In genomic region chr9:30936674-30937438, GRCm38 (mm10) we compare ENCODE assay signal across 8 mouse cellular contexts. TPM values are rescaled to one million over a fixed set of nuclear protein-coding genes. Genes with fewer than 3 reads are reported as not detected.
DNase-seq lines count a peak whose midpoint lies in the region; ATAC-seq lines count a peak whose summit lies in the region.

No protein-coding gene starts in this region.

- 37% methylated on average over 9 of the region's 9 CpGs for WGBS in midbrain, embryonic 16.5 days

- peaks cover 2% of the 10 kb centered on the region for H3K4me1 ChIP-seq in midbrain, embryonic 16.5 days (ENCODE audit: control insufficient read depth, insufficient read depth, low read length)

- H3K27me3 ChIP-seq in midbrain, embryonic 16.5 days (ENCODE audit: control insufficient read depth, insufficient read depth, low read depth, low read length): peaks cover 14% of the 10 kb centered on the region

- peak; percentile 81 for ATAC-seq in midbrain, embryonic 16.5 days

- DNase-seq in heart, adult 18-20 months: peak; percentile 34 to 75
- no peak for DNase-seq in heart, adult 11 months
- peak; percentile 9 for DNase-seq in MN1 (ENCODE audit: low spot score)
- peak; percentile 54 for DNase-seq in embryo, embryonic 9.5 days (ENCODE audit: extremely low spot score)
- DNase-seq in heart, postnatal 10 days: peak; percentile 66 to 81
- DNase-seq in layer of hippocampus, postnatal 14 days (ENCODE audit: low spot score in 2 of 2): peak; percentile 46 to 74
- no peak for DNase-seq in spleen, adult 12 weeks (ENCODE audit: low spot score)

- no peak overlapping the region for H3K27ac ChIP-seq in midbrain, embryonic 16.5 days (ENCODE audit: low read length)

- intact Hi-C loops in heart, postnatal 10 days (cut with DNase I): loop anchor here (1.0 kb wide), 2 partner anchors 374 to 457 kb away; no protein-coding TSS in a partner anchor

- no peaks in the 10 kb centered on the region for H3K9me3 ChIP-seq in midbrain, embryonic 16.5 days (replicated peaks; ENCODE audit: control insufficient read depth, low read length, poor library complexity, severe bottlenecking)

- H3K9ac ChIP-seq in midbrain, embryonic 16.5 days (ENCODE audit: low read depth, low read length): no peak overlapping the region

- H3K4me3 ChIP-seq in midbrain, embryonic 16.5 days (ENCODE audit: low read depth, low read length): no peak overlapping the region

- no peaks in the 10 kb centered on the region for H3K36me3 ChIP-seq in midbrain, embryonic 16.5 days (ENCODE audit: control insufficient read depth, insufficient read depth, low read length)

- peak overlapping the region; percentile 42 for H3K4me2 ChIP-seq in midbrain, embryonic 16.5 days (ENCODE audit: low read length)

RNA-seq across cellular contexts. Expression of gene Adamts8, which starts 5.5 kb away (rescaled TPM):
- total RNA-seq in heart, adult 18-20 months (2021): 1 to 10 TPM; 2.1 to 2.8 TPM
- 10 to 100 TPM in 1 of 2 experiments, 1 to 10 TPM in 1; 8.1 to 16.1 TPM for total RNA-seq in heart, postnatal 10 days (2021)
- total RNA-seq in layer of hippocampus, postnatal 14 days (2021): 1 to 10 TPM; 5.8 to 8.0 TPM
- polyA plus RNA-seq in midbrain, embryonic 16.5 days (2015; fragmentation: Nextera tagmentation; extraction: Ambion mirVana): 1.1 and 2.2 TPM in 2 replicates

RNA-seq across cellular contexts. Expression of gene Adamts15, which starts 14.6 kb away (rescaled TPM):
- total RNA-seq in heart, adult 18-20 months (2021): 1 to 10 TPM; 4.8 to 5.9 TPM
- total RNA-seq in heart, postnatal 10 days (2021): 10 to 100 TPM; 13.1 to 16.4 TPM
- total RNA-seq in layer of hippocampus, postnatal 14 days (2021): 1 to 10 TPM; 6.2 to 9.9 TPM
- 7.4 and 9.0 TPM in 2 replicates for polyA plus RNA-seq in midbrain, embryonic 16.5 days (2015; fragmentation: Nextera tagmentation; extraction: Ambion mirVana)

Comparison
In these comparisons a context has a peak if more than half of its experiments do, and no peak if none do; other contexts are left out.
1. DNase-seq: peak in heart, adult 18-20 months (2 of 2), MN1 (single experiment), embryo, embryonic 9.5 days (single experiment), heart, postnatal 10 days (2 of 2) and layer of hippocampus, postnatal 14 days (2 of 2); none in heart, adult 11 months (single experiment) and spleen, adult 12 weeks (single experiment).